Mouse (Mus musculus): ENCODE data around the gene Rprd1b.
"Not testable (repeated sequence)": the region's sequence is repeated elsewhere in the genome, so short reads cannot be mapped to it uniquely, and the experiment has no call there.

DNA sequence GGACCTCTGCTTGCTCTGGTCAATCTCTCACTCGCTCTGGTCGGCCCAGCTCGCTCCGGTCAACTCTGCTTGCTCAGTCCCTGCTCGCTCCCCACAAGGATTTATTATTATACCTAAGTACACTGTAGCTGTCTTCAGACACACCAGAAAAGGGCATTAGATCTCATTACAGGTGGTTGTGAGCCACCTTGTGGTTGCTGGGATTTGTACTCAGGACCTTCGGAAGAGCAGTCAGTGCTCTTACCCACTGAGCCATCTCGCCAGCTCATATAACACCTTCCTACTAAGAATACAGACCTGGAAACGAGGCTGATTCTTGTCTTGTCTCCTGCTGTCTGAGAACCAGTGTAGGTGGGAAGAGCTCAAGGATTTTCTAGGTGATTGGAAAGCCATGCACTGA, 27.1 kb downstream of the Rprd1b start:
- TF ChIP-seq CTCF, POLR2A (IDR thresholded peaks at IDR 0.05; ENCODE audit: insufficient read depth, low read depth, low read length): not testable (repeated sequence)
